Mouse (Mus musculus) CH12.LX (cell line): ENCODE results near the gene Zhx3.

ENCODE experiments used
- CHD2 ChIP-seq: IDR thresholded peaks from 2 replicates; pipeline ENCODE4 v1.6.1; 2011; ENCODE audit warnings: low read length, improper control_type of control experiment
- EP300 ChIP-seq: IDR thresholded peaks from 2 replicates; pipeline ENCODE4 v1.6.1; 2011; ENCODE audit warnings: low read length, improper control_type of control experiment
- ZKSCAN1 ChIP-seq: IDR thresholded peaks from 2 replicates; pipeline ENCODE4 v1.6.1; 2012; ENCODE audit warnings: low read depth, inconsistent platforms, low read length, improper control_type of control experiment, borderline replicate concordance

DNA sequence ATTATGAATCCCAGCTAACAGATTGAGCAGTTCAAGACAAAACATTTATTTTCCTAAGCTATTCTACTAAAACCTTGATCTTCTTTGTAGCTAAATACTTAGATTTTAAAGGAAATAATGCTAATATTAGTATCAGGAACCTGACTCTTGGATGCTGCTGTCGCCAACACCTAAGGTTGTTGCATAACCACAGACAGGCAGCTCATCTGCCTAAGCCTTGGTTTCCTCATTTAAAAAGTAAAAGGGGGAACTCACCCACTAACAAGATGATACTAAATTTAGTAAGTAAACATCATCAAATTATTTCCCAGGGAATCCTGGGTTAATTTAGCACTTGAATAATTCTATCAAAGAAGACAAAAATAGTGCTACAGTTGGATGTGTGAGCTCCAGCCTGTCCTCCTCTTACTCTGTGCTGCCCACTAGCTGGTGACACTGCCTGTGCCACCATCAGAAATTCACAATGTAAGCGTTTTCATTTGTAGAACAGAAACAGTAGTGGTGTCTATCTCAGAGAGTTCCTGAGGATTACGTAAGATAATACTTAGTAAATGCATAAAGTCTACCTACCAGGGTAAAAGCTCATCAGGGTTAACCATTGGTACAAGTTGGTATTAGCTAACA lies 23.1 kb downstream of the Zhx3 start:
- no peak for TF ChIP-seq ZKSCAN1
- no peak for TF ChIP-seq CHD2
- no peak for TF ChIP-seq EP300
